Mouse (Mus musculus) stomach, embryonic 15.5 days (tissue): ENCODE measurements around the gene Khsrp. TPM values are rescaled to one million over a fixed set of nuclear protein-coding genes. Genes with fewer than 3 reads are reported as not detected.

Experiments used
- ATAC-seq: fragments of 200-750 bp; cut with Nextera tagmentation; 2 replicates; pipeline ENCODE4 v1.8.0; 2017; ENCODE audit warnings: low read depth, moderate number of reproducible peaks, moderate TSS enrichment; ENCODE audit not compliant: insufficient read depth, low FRiP score
- H3K27ac ChIP-seq: fragments of 300-500 bp; sonication (generic); 2 replicates; pipeline ENCODE4 v1.5.1; 2015; ENCODE audit warnings: mild to moderate bottlenecking, inconsistent platforms
- H3K27me3 ChIP-seq: fragments of 300-500 bp; sonication (generic); replicated peaks from 2 replicates; pipeline ENCODE4 v1.6.1; 2015; ENCODE audit warnings: inconsistent platforms
- H3K36me3 ChIP-seq: fragments of 300-500 bp; sonication (generic); 2 replicates; pipeline ENCODE4 v1.6.1; 2015; ENCODE audit warnings: inconsistent platforms
- H3K4me1 ChIP-seq: fragments of 300-500 bp; sonication (generic); 2 replicates; pipeline ENCODE4 v1.6.1; 2015; ENCODE audit warnings: inconsistent platforms
- H3K4me2 ChIP-seq: fragments of 300-500 bp; sonication (generic); 2 replicates; pipeline ENCODE4 v1.6.1; 2015; ENCODE audit warnings: mild to moderate bottlenecking, inconsistent platforms
- H3K4me3 ChIP-seq: fragments of 300-500 bp; sonication (generic); replicated peaks from 2 replicates; pipeline ENCODE4 v1.5.1; 2015; ENCODE audit warnings: inconsistent platforms
- H3K9ac ChIP-seq: fragments of 300-500 bp; sonication (generic); 2 replicates; pipeline ENCODE4 v1.6.1; 2015; ENCODE audit warnings: inconsistent platforms
- H3K9me3 ChIP-seq: fragments of 300-500 bp; sonication (generic); 2 replicates; pipeline ENCODE4 v1.6.1; 2016; ENCODE audit warnings: inconsistent platforms
- WGBS: fragments of 180-500 bp; shearing (Covaris S2); methylation state at CpG from one replicate; pipeline ENCODE4 v1.1.7; 2015; 5-methylcytosine and 5-hydroxymethylcytosine counted together
- polyA plus RNA-seq: library from polyadenylated mRNA; unstranded; fragments of >200 nt; fragmentation: Nextera tagmentation; extraction: Ambion mirVana; gene quantifications from 2 replicates; pipeline ENCODE4 v1.2.1, GENCODE M21; 2015

Gene Khsrp
- polyA plus RNA-seq = 39.4 and 41.0 TPM in 2 replicates

DNA sequence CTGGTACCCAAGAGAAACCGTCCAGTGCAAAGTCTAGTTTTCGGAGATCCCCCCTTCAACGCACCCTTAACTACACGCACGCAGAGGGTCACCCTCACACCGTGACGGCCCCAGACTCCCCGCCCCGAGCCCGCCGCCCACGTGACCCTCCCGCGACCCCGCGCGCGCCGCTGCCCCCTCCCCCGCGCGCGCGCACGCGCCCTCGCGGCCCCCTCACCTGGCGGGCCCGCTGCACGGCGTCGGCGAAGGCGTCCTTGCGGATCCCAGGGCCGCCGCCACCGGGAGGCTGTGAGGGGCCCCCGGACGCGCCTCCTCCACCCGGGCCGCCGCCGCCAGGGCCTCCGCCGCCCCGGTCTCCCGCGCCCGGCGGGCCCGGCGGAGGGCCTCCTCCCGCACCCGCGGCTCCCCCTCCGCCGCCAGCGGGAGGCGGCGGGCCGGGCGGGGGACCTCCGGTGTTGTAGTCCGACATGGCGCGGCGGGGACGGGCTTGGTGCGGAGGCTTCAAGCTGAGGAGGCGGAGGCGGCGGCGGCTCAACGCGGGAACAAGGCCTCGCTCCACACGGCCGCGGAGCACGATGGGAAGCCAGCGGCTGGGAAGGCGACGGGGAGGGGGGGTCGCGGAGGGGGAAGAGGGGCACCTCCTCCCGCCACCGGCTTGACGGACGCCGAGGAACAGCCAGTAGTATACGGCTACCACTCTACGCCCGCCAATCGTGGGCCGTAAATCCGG, at the start of gene Khsrp:
Gene Khsrp, minus strand, starts transcription at position 592 of the 730 bp plus-strand sequence.
- H3K4me1 ChIP-seq = peaks cover 17% of the 10 kb centered on the region
- H3K27me3 ChIP-seq = no peaks in the 10 kb centered on the region
- peak within 1 kb of the TSS; percentile 91 for H3K27ac ChIP-seq
- H3K9me3 ChIP-seq = no peaks in the 10 kb centered on the region
- WGBS = under 1% methylated on average over 61 of the region's 99 CpGs
- peak within 1 kb of the TSS; percentile 97 for H3K4me3 ChIP-seq
- peak within 1 kb of the TSS; percentile 100 for H3K9ac ChIP-seq
- H3K4me2 ChIP-seq = peak within 1 kb of the TSS; percentile 76
- ATAC-seq = no peak
- peaks cover 25% of the 10 kb centered on the region; the same call in 1 of the 2 replicates for H3K36me3 ChIP-seq

DNA sequence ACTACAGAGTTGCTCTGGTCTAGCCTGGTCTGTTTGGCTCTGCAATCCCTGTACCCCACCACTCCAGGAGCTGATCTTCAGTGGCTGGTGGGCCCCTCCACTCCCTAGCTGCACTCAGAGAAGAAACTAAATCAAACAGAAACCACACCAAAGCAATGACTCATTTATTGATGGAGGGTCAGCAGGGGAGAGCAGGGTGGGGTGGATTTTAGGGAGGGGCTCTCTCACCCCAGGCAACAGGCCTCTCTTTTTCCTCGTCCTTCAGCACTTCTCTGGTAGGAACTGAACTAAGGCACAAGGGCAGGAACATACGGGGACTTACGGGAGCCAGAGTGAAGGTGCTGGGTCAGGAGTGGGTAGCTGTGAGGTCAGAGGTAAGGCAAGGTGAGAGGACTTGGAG, 48.6 kb upstream of the Khsrp start:
- H3K4me1 ChIP-seq = peaks cover 10% of the 10 kb centered on the region; the same call in 1 of the 2 replicates
- ATAC-seq = peak; percentile 76
- no peak overlapping the region for H3K4me2 ChIP-seq
- no peaks in the 10 kb centered on the region for H3K36me3 ChIP-seq
- WGBS = 51% methylated on average over 3 of the region's 3 CpGs
- no peak overlapping the region for H3K4me3 ChIP-seq
- H3K9ac ChIP-seq = no peak overlapping the region
- no peaks in the 10 kb centered on the region for H3K9me3 ChIP-seq
- H3K27ac ChIP-seq = no peak overlapping the region; the same call in 1 of the 2 replicates
- H3K27me3 ChIP-seq = no peaks in the 10 kb centered on the region

DNA sequence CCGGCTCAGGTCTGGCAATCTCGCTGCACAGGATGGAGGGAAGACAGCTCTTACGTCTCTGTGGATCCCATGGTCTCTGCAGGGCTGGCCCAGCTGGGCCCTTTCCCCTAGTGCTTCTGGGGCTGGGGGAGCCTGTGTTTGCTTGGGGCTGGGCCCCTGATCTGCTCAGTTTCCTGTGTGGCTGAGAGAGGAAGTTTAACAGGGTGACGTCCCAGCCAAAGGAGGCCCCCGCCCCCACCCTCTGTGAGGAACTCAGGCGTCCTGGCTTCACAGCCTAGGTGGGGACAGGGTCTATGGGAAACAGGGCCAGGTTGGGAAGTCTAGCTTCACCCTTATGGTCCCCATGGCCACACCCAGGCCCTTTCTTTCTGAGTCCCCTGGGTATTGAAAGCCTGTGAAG, 47.0 kb upstream of the Khsrp start, which contains the start of gene Dennd1c:
Gene Dennd1c, minus strand, starts transcription at position 179 of the 400 bp plus-strand sequence.
- no peaks in the 10 kb centered on the region for H3K27me3 ChIP-seq
- 0 out of 2 replicates have a peak within 1 kb of the TSS, but pooled peaks have one; percentile 26 for H3K27ac ChIP-seq
- H3K9me3 ChIP-seq = no peaks in the 10 kb centered on the region
- peak within 1 kb of the TSS; percentile 10; the same call in 1 of the 2 replicates for H3K4me2 ChIP-seq
- ATAC-seq = no peak
- no peak within 1 kb of the TSS for H3K9ac ChIP-seq
- no peak within 1 kb of the TSS for H3K4me3 ChIP-seq
- H3K36me3 ChIP-seq = no peaks in the 10 kb centered on the region
- 37% methylated on average over 6 of the region's 6 CpGs for WGBS
- H3K4me1 ChIP-seq = peaks cover 10% of the 10 kb centered on the region; the same call in 1 of the 2 replicates

DNA sequence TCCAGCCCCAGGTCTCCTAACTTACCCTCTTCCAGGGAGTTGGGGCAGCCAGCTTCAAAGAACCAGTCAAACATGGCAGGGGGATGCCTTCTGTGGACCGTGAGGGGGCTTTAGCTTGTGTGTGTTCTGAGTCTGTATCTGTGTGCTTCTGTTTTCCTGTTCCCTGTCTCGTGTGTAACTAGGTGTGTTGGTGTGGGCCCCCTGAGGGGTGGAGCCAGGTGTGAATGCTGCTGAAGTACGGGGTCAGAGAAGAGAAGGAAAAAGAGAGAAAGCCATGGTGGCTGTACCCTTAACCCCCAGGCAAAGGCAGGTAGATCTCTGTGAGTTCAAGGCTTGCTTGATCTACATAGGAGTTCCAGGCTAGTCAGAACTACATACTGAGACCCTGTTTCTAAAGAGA, 45.6 kb upstream of the Khsrp start:
- no peak for ATAC-seq
- Histone ChIP-seq H3K36me3 (no peaks in the 10 kb centered on the region), H3K9ac (no peak overlapping the region), H3K4me2 (no peak overlapping the region), H3K9me3 (no peaks in the 10 kb centered on the region), H3K27me3 (no peaks in the 10 kb centered on the region), H3K4me3 (no peak overlapping the region), H3K27ac (no peak overlapping the region), H3K4me1 (peaks cover 10% of the 10 kb centered on the region; the same call in 1 of the 2 replicates)
- WGBS = 42% methylated on average over 3 of the region's 3 CpGs

DNA sequence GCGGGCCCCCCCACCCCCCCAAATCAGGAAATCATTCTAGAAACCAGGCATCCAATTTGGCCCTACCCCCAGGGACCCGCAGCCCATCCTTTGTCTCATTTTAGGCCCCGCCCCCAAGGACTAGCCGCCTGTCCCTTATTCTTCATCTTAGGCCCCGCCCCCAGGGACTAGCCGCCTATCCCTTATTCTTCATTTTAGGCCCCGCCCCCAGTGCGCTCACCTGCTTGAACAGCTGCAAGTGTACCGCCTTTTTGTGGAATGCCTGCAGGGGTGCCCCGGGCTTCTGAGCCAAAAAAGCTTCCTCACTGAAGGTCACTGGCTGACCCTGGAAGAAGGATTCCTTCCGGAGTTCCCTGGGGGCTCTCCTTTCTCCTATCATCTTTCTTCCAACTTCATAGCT, 39.4 kb upstream of the Khsrp start:
- H3K9me3 ChIP-seq = no peaks in the 10 kb centered on the region
- peak overlapping the region; percentile 12; the same call in 1 of the 2 replicates for H3K4me3 ChIP-seq
- no peaks in the 10 kb centered on the region for H3K36me3 ChIP-seq
- ATAC-seq = peak; percentile 84
- H3K4me1 ChIP-seq = 0 out of 2 replicates have a peak, but pooled peaks cover 3% of the 10 kb centered on the region
- no peak overlapping the region for H3K27ac ChIP-seq
- H3K27me3 ChIP-seq = no peaks in the 10 kb centered on the region
- WGBS = 6% methylated on average over 11 of the region's 11 CpGs
- peak overlapping the region; percentile 35 for H3K4me2 ChIP-seq
- H3K9ac ChIP-seq = no peak overlapping the region

DNA sequence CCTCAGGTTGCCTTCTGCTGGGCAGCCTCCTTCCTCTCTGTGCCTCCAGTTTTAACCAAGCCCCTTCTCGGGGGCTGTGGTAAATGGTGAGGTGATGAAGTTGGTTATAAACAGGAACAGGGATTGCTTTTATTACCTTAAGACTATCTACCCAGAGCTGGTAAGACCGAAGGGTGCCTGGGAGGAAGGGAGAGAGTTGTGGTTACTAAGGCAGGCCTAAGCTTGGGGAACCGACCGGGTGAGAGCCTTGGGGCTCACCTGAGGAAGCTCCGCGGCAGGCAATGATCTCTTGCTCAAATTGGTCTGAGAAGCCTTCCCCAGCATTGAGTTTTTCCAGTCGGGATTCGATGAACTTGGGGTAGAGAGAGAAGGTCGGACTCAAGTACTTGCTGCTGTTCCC, 39.0 kb upstream of the Khsrp start:
- Histone ChIP-seq H3K36me3 (no peaks in the 10 kb centered on the region), H3K4me3 (peak overlapping the region; percentile 12), H3K27ac (peak overlapping the region; percentile 24; the same call in 1 of the 2 replicates), H3K9ac (no peak overlapping the region), H3K9me3 (no peaks in the 10 kb centered on the region), H3K4me1 (0 out of 2 replicates have a peak, but pooled peaks cover 4% of the 10 kb centered on the region), H3K4me2 (peak overlapping the region; percentile 35), H3K27me3 (no peaks in the 10 kb centered on the region)
- no peak for ATAC-seq
- 14% methylated on average over 9 of the region's 9 CpGs for WGBS

DNA sequence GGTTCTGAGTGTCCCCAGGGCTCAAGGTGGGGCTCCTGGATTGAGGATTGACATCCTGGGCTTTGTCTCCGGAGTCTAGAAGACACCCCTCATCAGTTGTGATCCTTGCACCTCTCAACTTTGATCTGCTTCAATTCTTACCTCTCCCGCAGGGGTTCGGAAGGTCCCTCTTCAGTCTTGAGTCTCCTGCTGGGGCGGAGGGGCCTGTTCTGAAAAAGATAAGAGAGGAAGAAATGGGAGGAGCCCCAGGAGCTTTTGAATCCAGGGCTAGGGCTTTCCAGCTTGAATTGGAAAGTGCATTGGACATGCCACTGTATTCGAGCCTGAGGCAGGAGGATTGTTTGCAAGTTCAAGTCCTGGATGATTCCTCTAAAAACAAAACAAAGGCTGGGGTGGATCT, 35.6 kb upstream of the Khsrp start:
- 64% methylated on average over 5 of the region's 5 CpGs for WGBS
- Histone ChIP-seq H3K36me3 (0 out of 2 replicates have a peak, but pooled peaks cover 3% of the 10 kb centered on the region), H3K27me3 (peaks cover 14% of the 10 kb centered on the region), H3K4me1 (peaks cover 8% of the 10 kb centered on the region; the same call in 1 of the 2 replicates), H3K9me3 (no peaks in the 10 kb centered on the region), H3K27ac (no peak overlapping the region), H3K4me2 (no peak overlapping the region), H3K9ac (no peak overlapping the region), H3K4me3 (no peak overlapping the region)
- no peak for ATAC-seq

DNA sequence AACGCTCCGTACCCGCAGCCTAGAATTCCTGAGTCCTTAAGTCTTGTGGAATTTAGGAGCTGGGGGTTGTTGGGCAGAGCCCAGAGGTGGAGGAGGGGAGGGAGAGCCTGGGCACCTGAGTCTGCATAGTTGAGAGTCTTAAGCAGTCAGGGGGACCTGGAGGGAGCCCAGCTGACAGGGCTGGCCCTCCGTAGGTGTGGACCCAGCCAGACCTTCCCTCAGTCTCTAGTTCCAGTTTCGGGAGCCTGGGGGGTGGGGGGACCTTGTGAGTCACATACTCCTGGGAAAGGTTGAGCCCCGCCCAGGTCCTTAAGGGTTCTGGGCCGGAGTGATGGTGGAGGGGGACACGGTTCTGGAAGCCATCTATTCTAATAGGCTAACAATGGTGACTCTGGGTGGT, 31.7 kb upstream of the Khsrp start:
- peak overlapping the region; percentile 90; the same call in 1 of the 2 replicates for H3K27ac ChIP-seq
- H3K27me3 ChIP-seq = peaks cover 22% of the 10 kb centered on the region
- ATAC-seq = no peak
- 0 out of 2 replicates have a peak, but pooled peaks cover 3% of the 10 kb centered on the region for H3K36me3 ChIP-seq
- 14% methylated on average over 8 of the region's 8 CpGs for WGBS
- H3K9ac ChIP-seq = no peak overlapping the region
- H3K4me1 ChIP-seq = peaks cover 18% of the 10 kb centered on the region
- peak overlapping the region; percentile 49 for H3K4me3 ChIP-seq
- H3K9me3 ChIP-seq = no peaks in the 10 kb centered on the region
- H3K4me2 ChIP-seq = peak overlapping the region; percentile 46

DNA sequence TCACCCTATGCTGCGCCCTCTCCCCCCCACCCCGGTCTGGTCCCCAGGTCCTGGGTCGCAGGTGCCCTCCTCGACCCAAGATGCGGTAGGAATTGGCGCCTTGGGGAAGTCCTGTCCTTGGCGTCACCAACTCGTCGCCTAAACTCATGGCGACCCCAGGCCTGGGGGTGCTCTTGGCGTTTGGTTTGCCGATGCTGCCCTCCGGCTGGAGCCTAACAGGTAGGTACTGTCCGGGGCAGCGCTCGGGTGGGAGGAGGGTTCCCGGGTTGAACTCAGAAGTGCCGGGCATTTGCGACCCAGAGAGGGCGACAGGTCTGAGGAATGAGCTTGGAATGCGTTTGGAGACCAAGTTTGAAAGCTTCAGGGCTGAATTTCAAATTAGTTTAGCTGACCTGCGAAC, 31.2 kb upstream of the Khsrp start:
- peak overlapping the region; percentile 33 for H3K9ac ChIP-seq
- peak overlapping the region; percentile 49 for H3K4me3 ChIP-seq
- peak overlapping the region; percentile 90 for H3K27ac ChIP-seq
- peak overlapping the region; percentile 46 for H3K4me2 ChIP-seq
- H3K9me3 ChIP-seq = no peaks in the 10 kb centered on the region
- peaks cover 22% of the 10 kb centered on the region for H3K27me3 ChIP-seq
- H3K36me3 ChIP-seq = 0 out of 2 replicates have a peak, but pooled peaks cover 3% of the 10 kb centered on the region
- 2% methylated on average over 22 of the region's 22 CpGs for WGBS
- peaks cover 18% of the 10 kb centered on the region for H3K4me1 ChIP-seq
- ATAC-seq = no peak

DNA sequence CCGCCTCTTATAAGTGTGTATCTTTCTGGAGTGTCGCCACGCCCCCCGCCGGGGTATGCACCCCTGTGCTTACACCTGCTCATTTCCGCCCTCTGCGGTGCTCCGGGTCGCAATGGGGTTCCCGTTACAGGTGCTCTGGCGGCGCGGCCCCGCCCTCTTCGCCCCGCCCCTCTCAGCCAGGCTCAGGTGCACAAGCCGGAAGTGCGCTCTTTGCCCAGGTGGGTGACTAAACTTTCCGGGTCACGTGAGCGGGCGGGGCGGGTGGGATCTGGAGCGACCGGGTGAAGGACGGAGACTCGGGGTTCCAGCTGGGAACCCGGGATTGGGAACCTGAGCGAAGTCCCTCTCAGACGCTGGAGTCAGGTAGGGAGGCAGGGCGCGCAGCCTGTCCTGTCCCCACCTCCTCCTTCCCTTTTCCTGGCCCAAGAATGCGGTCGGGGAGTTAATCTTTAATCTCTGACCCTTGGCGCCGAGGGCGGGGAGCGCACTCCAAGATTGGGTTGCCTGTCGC, 30.7 kb upstream of the Khsrp start:
- WGBS = 2% methylated on average over 39 of the region's 39 CpGs
- H3K4me1 ChIP-seq = peaks cover 18% of the 10 kb centered on the region
- peak overlapping the region; percentile 33 for H3K9ac ChIP-seq
- peak overlapping the region; percentile 49 for H3K4me3 ChIP-seq
- H3K27ac ChIP-seq = peak overlapping the region; percentile 90
- peaks cover 22% of the 10 kb centered on the region for H3K27me3 ChIP-seq
- 0 out of 2 replicates have a peak, but pooled peaks cover 3% of the 10 kb centered on the region for H3K36me3 ChIP-seq
- peak; percentile 72 for ATAC-seq
- no peaks in the 10 kb centered on the region for H3K9me3 ChIP-seq
- H3K4me2 ChIP-seq = peak overlapping the region; percentile 46

DNA sequence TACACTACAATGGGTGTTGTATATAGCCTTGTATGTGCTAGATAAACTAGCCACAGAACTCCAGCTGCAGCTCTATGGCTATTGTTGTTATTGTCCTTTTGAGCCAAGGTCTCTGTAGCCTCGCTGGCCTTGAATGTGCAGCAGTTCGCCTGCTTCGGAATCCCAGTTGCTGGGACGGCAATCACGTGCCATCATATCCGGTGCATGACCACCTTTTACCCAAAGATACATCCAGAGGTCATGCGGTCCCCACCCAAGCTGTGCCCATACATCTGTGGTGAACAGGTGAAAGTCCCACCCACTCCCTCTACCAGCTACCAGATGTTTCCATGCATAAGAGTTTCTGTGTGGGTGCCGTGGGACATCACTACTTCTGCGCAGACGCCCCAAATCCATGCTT, 29.7 kb upstream of the Khsrp start:
- Histone ChIP-seq H3K9me3 (no peaks in the 10 kb centered on the region), H3K27me3 (peaks cover 22% of the 10 kb centered on the region), H3K27ac (peak overlapping the region; percentile 89), H3K9ac (no peak overlapping the region), H3K4me3 (peak overlapping the region; percentile 71), H3K4me1 (peaks cover 18% of the 10 kb centered on the region), H3K36me3 (0 out of 2 replicates have a peak, but pooled peaks cover 3% of the 10 kb centered on the region), H3K4me2 (peak overlapping the region; percentile 96)
- WGBS = 38% methylated on average over 10 of the region's 10 CpGs
- ATAC-seq = no peak
